Mouse (Mus musculus): ENCODE measurements around the gene Cyp2u1.
A peak's percentile ranks its signal among the peaks of the same experiment; 100 is the strongest.

Cyp2u1 gene

GRCm38 (mm10) chr3:131302452-131303319 is at the start of gene Cyp2u1:
TSS of gene Cyp2u1 (minus strand) at chr3:131303227.
- DNase-seq = peak; percentile 93

GRCm38 (mm10) chr3:131350539-131350938 is 47.5 kb upstream of the Cyp2u1 start:
- no peak for DNase-seq

GRCm38 (mm10) chr3:131349013-131349412 is 46.0 kb upstream of the Cyp2u1 start:
- no peak for DNase-seq

- DNase-seq = no peak
Observed at GRCm38 (mm10) chr3:131348579-131348950, 45.5 kb upstream of the Cyp2u1 start.

- DNase-seq = peak; percentile 52
Observed at GRCm38 (mm10) chr3:131347831-131348578, 45.0 kb upstream of the Cyp2u1 start.

GRCm38 (mm10) chr3:131345903-131346302 is 42.9 kb upstream of the Cyp2u1 start:
- no peak for DNase-seq

- DNase-seq = no peak
Observed at GRCm38 (mm10) chr3:131343311-131343710, 40.3 kb upstream of the Cyp2u1 start.

GRCm38 (mm10) chr3:131340885-131341284 is 37.9 kb upstream of the Cyp2u1 start:
- no peak for DNase-seq

- DNase-seq = no peak
Observed at GRCm38 (mm10) chr3:131339280-131339679, 36.3 kb upstream of the Cyp2u1 start.

- peak; percentile 37 for DNase-seq
Observed at GRCm38 (mm10) chr3:131337749-131338148, 34.7 kb upstream of the Cyp2u1 start.

GRCm38 (mm10) chr3:131336629-131337028 is 33.6 kb upstream of the Cyp2u1 start:
- no peak for DNase-seq

GRCm38 (mm10) chr3:131335117-131335547 is 32.1 kb upstream of the Cyp2u1 start:
- no peak for DNase-seq

GRCm38 (mm10) chr3:131327189-131327588 is 24.2 kb upstream of the Cyp2u1 start:
- no peak for DNase-seq

GRCm38 (mm10) chr3:131326637-131327036 is 23.6 kb upstream of the Cyp2u1 start:
- DNase-seq = no peak

GRCm38 (mm10) chr3:131322081-131322815 is 19.2 kb upstream of the Cyp2u1 start:
- DNase-seq = no peak

- peak; percentile 83 for DNase-seq
Observed at GRCm38 (mm10) chr3:131320184-131320583, 17.2 kb upstream of the Cyp2u1 start.

GRCm38 (mm10) chr3:131318211-131318610 is 15.2 kb upstream of the Cyp2u1 start:
- no peak for DNase-seq

- DNase-seq = no peak
Observed at GRCm38 (mm10) chr3:131317126-131317525, 14.1 kb upstream of the Cyp2u1 start.

- no peak for DNase-seq
Observed at GRCm38 (mm10) chr3:131315957-131316510, 13.0 kb upstream of the Cyp2u1 start.

GRCm38 (mm10) chr3:131312340-131312739 is 9.3 kb upstream of the Cyp2u1 start:
- no peak for DNase-seq

GRCm38 (mm10) chr3:131310572-131310971 is 7.5 kb upstream of the Cyp2u1 start:
- no peak for DNase-seq

- no peak for DNase-seq
Observed at GRCm38 (mm10) chr3:131307811-131308210, 4.8 kb upstream of the Cyp2u1 start.

GRCm38 (mm10) chr3:131306255-131306654 is 3.2 kb upstream of the Cyp2u1 start:
- no peak for DNase-seq

All from kidney, adult 18-20 months (tissue).